Mouse (Mus musculus) lung, postnatal 0 days (tissue): ENCODE measurements at regions not wholly inside any gene's neighbourhood (a gene's known extent, or its start where the extent isn't known, plus 50 kb on each side); places are given as distances from the start of the nearest gene placed in this dataset.

Experiments
- ATAC-seq: fragments of 200-750 bp; cut with Nextera tagmentation; 2 replicates; pipeline ENCODE4 v1.8.0; 2017; ENCODE audit warnings: moderate library complexity
- DNase-seq: peaks from one replicate; pipeline ENCODE4 v3.0.0-alpha.2; 2016; ENCODE audit warnings: low spot score
- H3K27ac ChIP-seq: fragments of 300-500 bp; sonication (generic); 2 replicates; pipeline ENCODE4 v1.5.1; 2014; ENCODE audit warnings: antibody characterized with exemption, mild to moderate bottlenecking, low read length, mixed read lengths
- H3K27me3 ChIP-seq: fragments of 300-500 bp; sonication (generic); replicated peaks from 2 replicates; pipeline ENCODE4 v1.6.1; 2014; ENCODE audit warnings: low read length, mixed read lengths; ENCODE audit not compliant: insufficient read depth
- H3K36me3 ChIP-seq: fragments of 300-500 bp; sonication (generic); 2 replicates; pipeline ENCODE4 v1.6.1; 2014; ENCODE audit warnings: low read length, mixed read lengths; ENCODE audit not compliant: insufficient read depth
- H3K4me1 ChIP-seq: fragments of 300-500 bp; sonication (generic); 2 replicates; pipeline ENCODE4 v1.6.1; 2014; ENCODE audit warnings: antibody characterized with exemption, low read depth, low read length, mixed read lengths; ENCODE audit not compliant: insufficient read depth
- H3K4me2 ChIP-seq: fragments of 300-500 bp; sonication (generic); replicated peaks from 2 replicates; pipeline ENCODE4 v1.6.1; 2014; ENCODE audit warnings: low read depth, mild to moderate bottlenecking, low read length, moderate library complexity, mixed read lengths
- H3K4me3 ChIP-seq: fragments of 300-500 bp; sonication (generic); 2 replicates; pipeline ENCODE4 v1.5.1; 2014; ENCODE audit warnings: low read depth, low read length
- H3K9ac ChIP-seq: fragments of 300-500 bp; sonication (generic); replicated peaks from 2 replicates; pipeline ENCODE4 v1.6.1; 2014; ENCODE audit warnings: low read depth, mild to moderate bottlenecking
- H3K9me3 ChIP-seq: fragments of 300-500 bp; sonication (generic); 2 replicates; pipeline ENCODE4 v1.6.1; 2016; ENCODE audit warnings: low read length, mixed read lengths
- CTCF ChIP-seq: IDR thresholded peaks from 2 replicates; pipeline ENCODE4 v1.5.1; 2016; ENCODE audit warnings: antibody characterized with exemption, mild to moderate bottlenecking
- EP300 ChIP-seq: IDR thresholded peaks from 2 replicates; pipeline ENCODE4 v1.6.1; 2016; ENCODE audit warnings: antibody characterized with exemption, mild to moderate bottlenecking, control low read depth
- WGBS: fragments of 180-500 bp; shearing (Covaris S2); extraction: QIAGEN DNeasy Blood & Tissue Kit; methylation state at CpG from one replicate; pipeline ENCODE4 v1.1.7; 2014; 5-methylcytosine and 5-hydroxymethylcytosine counted together

DNA sequence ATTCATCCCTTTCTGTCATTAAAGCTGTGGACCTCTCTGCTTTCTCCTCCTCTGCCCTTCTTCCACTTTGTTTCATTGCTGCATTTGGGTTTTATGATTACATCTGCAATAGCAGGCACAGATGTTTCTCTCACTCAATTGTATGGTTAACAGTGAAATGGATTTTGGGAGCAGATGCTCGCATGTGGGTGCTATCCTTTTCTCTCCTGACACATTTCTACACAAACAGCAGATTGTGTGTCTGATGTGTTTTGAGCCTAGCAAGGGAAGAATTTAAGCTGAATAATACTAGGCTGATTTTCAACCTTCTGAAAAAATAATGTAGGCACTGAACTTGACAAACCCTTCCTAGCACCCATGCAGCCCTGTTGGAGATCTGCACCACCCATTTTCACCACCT lies 56.9 kb upstream of the Ldoc1 start:
- Histone ChIP-seq H3K36me3 (no peaks in the 10 kb centered on the region), H3K27me3 (no peaks in the 10 kb centered on the region), H3K4me2 (no peak overlapping the region), H3K9me3 (no peaks in the 10 kb centered on the region), H3K4me3 (no peak overlapping the region), H3K27ac (no peak overlapping the region), H3K9ac (no peak overlapping the region), H3K4me1 (no peaks in the 10 kb centered on the region)
- no peak for DNase-seq
- TF ChIP-seq CTCF (no peak), EP300 (no peak)
- WGBS = 58% methylated on average over 1 of the region's 1 CpGs
- ATAC-seq = no peak

DNA sequence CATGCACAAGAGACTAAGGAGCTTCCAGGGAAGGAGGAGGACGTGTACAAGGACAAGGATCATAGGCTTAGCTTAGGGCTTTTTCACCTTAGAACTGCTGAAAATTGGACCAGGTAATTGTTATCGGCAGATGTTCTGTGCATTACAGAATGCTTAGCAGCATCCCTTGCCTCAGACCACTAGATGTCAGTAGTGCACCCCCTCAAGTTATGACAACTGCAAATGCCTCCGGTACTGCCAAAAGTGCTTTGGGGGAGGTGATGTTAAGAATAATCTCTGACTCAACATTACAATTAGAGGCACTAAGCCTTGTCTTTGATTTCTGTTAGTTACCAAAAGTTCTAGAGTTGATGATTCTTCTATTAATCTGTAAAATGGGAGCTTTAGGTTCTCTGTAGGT lies 56.2 kb upstream of the Ldoc1 start:
- Histone ChIP-seq H3K9me3 (no peaks in the 10 kb centered on the region), H3K4me3 (no peak overlapping the region), H3K4me1 (no peaks in the 10 kb centered on the region), H3K27me3 (no peaks in the 10 kb centered on the region), H3K36me3 (no peaks in the 10 kb centered on the region), H3K4me2 (no peak overlapping the region), H3K9ac (no peak overlapping the region), H3K27ac (no peak overlapping the region)
- no peak for DNase-seq
- no peak for ATAC-seq
- WGBS = 34% methylated on average over 3 of the region's 3 CpGs
- TF ChIP-seq CTCF = peak; percentile 43
- no peak for TF ChIP-seq EP300
